ENCODE assay signal across 16 mouse cellular contexts in genomic region chr10:90307931-90308555, GRCm38 (mm10).
DNase-seq lines count a peak whose midpoint lies in the region; ATAC-seq and TF ChIP-seq lines count a peak whose summit lies in the region.
"Had no signal": no experiment of that assay in that cellular context is flagged by ENCODE, and none has a peak within 500 bp of the region (broad histone marks: within the 10 kb centered on the region; RNA-seq: fewer than 3 reads in every experiment).

No protein-coding gene starts in this region.

- 32% methylated on average over 5 of the region's 5 CpGs for WGBS in forebrain, postnatal 0 days
- WGBS in forebrain, embryonic 13.5 days: 51% methylated on average over 5 of the region's 5 CpGs

- TF ChIP-seq CTCF in forebrain, postnatal 0 days (IDR thresholded peaks at IDR 0.05; ENCODE audit: low read depth): no peak
- TF ChIP-seq CTCF in brain, embryonic 14.5 days (IDR thresholded peaks at IDR 0.05; ENCODE audit: borderline replicate concordance, extremely low read depth, insufficient read depth, insufficient read length): no peak

- no peaks in the 10 kb centered on the region for H3K9me3 ChIP-seq in forebrain, postnatal 0 days (ENCODE audit: low read length)
- H3K9me3 ChIP-seq in forebrain, embryonic 13.5 days (replicated peaks): no peaks in the 10 kb centered on the region
- H3K9me3 ChIP-seq: embryonic facial prominence, embryonic 13.5 days; forebrain, embryonic 10.5 days; heart, embryonic 10.5 days; intestine, embryonic 15.5 days; liver, embryonic 13.5 days had no signal

- H3K9ac ChIP-seq in forebrain, postnatal 0 days: no peak overlapping the region
- H3K9ac ChIP-seq in forebrain, embryonic 13.5 days: no peak overlapping the region
- H3K9ac ChIP-seq: embryonic facial prominence, embryonic 13.5 days; intestine, embryonic 15.5 days; liver, embryonic 13.5 days had no signal

- H3K27me3 ChIP-seq in forebrain, postnatal 0 days (ENCODE audit: insufficient read depth, low read length): no peaks in the 10 kb centered on the region
- H3K27me3 ChIP-seq in forebrain, embryonic 13.5 days: no peaks in the 10 kb centered on the region
- H3K27me3 ChIP-seq: embryonic facial prominence, embryonic 13.5 days; intestine, embryonic 15.5 days; liver, embryonic 13.5 days had no signal

- DNase-seq in forebrain, postnatal 0 days: peak; percentile 41
- DNase-seq in brain, embryonic 14.5 days (ENCODE audit: low read depth): peak; percentile 13
- peak; percentile 55 for DNase-seq in layer of hippocampus, adult 9-10 months (ENCODE audit: low spot score)
- peak; percentile 24 to 66 for DNase-seq in left cerebral cortex, postnatal 14 days (ENCODE audit: low spot score in 2 of 2)
- no peak for DNase-seq in ovary, postnatal 10 days (ENCODE audit: low spot score)
- DNase-seq in heart, postnatal 14 days: no peak
- DNase-seq in embryo, embryonic 10.5 days (ENCODE audit: low spot score): no peak
- DNase-seq: cerebellum, postnatal 25 days; gastrocnemius, postnatal 25 days; liver, embryonic 13.5 days had no signal

- no peaks in the 10 kb centered on the region for H3K4me1 ChIP-seq in forebrain, postnatal 0 days (ENCODE audit: insufficient read depth)
- no peaks in the 10 kb centered on the region for H3K4me1 ChIP-seq in forebrain, embryonic 13.5 days
- H3K4me1 ChIP-seq: embryonic facial prominence, embryonic 13.5 days; heart, embryonic 10.5 days; intestine, embryonic 15.5 days; liver, embryonic 13.5 days had no signal

- no peak overlapping the region for H3K4me3 ChIP-seq in forebrain, postnatal 0 days (ENCODE audit: low read depth, low read length)
- H3K4me3 ChIP-seq in forebrain, embryonic 13.5 days: no peak overlapping the region
- H3K4me3 ChIP-seq: embryonic facial prominence, embryonic 13.5 days; forebrain, embryonic 10.5 days; heart, embryonic 10.5 days; intestine, embryonic 15.5 days; liver, embryonic 13.5 days had no signal

- TF ChIP-seq POLR2A in brain, embryonic 14.5 days (IDR thresholded peaks at IDR 0.05; ENCODE audit: borderline replicate concordance, extremely low read depth, insufficient read depth, insufficient read length, poor library complexity, severe bottlenecking): no peak

- H3K4me2 ChIP-seq in forebrain, postnatal 0 days (ENCODE audit: low read depth): no peak overlapping the region
- no peak overlapping the region for H3K4me2 ChIP-seq in forebrain, embryonic 13.5 days
- H3K4me2 ChIP-seq: embryonic facial prominence, embryonic 13.5 days; intestine, embryonic 15.5 days; liver, embryonic 13.5 days had no signal

- ATAC-seq in forebrain, postnatal 0 days: peak; percentile 48
- no peak for ATAC-seq in forebrain, embryonic 13.5 days
- ATAC-seq: intestine, embryonic 15.5 days had no signal

- no peaks in the 10 kb centered on the region for H3K36me3 ChIP-seq in forebrain, postnatal 0 days (ENCODE audit: insufficient read depth)
- H3K36me3 ChIP-seq in forebrain, embryonic 13.5 days (ENCODE audit: poor library complexity, severe bottlenecking): no peaks in the 10 kb centered on the region
- H3K36me3 ChIP-seq: embryonic facial prominence, embryonic 13.5 days; forebrain, embryonic 10.5 days; heart, embryonic 10.5 days; intestine, embryonic 15.5 days; liver, embryonic 13.5 days had no signal

- H3K27ac ChIP-seq in forebrain, postnatal 0 days (ENCODE audit: low read depth, low read length): peak overlapping the region; percentile 57
- H3K27ac ChIP-seq in forebrain, embryonic 13.5 days: no peak overlapping the region
- H3K27ac ChIP-seq: embryonic facial prominence, embryonic 13.5 days; forebrain, embryonic 10.5 days; heart, embryonic 10.5 days; intestine, embryonic 15.5 days; kidney, postnatal 0 days; liver, embryonic 13.5 days had no signal

- intact Hi-C loops in left cerebral cortex, postnatal 14 days (cut with DNase I): no loop called here
- intact Hi-C loops in heart, postnatal 14 days (cut with DNase I): no loop called here

Comparison
In these comparisons a context has a peak if more than half of its experiments do, and no peak if none do; other contexts are left out.
1. DNase-seq: peak in forebrain, postnatal 0 days (single experiment), brain, embryonic 14.5 days (single experiment), layer of hippocampus, adult 9-10 months (single experiment) and left cerebral cortex, postnatal 14 days (2 of 2); none in ovary, postnatal 10 days (single experiment), heart, postnatal 14 days (0 of 2) and embryo, embryonic 10.5 days (single experiment).